Comparison of ENCODE assay signal across 27 mouse cellular contexts in the genomic region with DNA sequence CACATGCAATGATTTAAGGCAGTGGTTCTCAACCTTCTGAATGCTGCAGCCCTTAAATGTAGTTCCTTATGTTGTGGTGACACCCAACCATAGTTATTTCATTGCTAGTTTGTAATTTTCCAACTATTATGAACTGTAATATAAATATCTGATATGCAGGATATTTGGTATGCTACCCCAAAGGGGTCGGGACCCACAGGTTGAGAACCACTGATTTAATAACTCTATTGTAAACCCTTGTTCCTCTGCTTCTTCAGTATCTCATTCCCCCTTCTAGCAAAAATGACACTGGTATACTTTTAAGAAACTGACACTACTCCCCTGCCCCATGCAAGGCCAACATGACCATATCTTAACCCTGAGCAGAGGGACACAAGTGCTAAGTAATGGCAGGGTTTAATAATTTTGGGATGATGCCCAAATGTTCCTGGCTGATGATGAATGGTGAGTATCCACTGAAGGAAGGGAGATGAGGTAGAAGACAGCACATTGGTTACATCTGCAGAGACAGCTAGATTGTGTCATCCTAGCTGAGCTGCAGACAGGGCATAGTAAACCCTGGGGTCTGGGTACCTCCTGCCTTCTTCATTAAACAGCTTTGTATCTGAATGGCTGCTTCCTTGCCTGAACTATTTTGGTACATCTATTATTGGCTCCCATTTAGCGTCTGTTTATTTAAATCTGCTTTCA. TPM values are rescaled to one million over a fixed set of nuclear protein-coding genes. Genes with fewer than 3 reads are reported as not detected.
DNase-seq lines count a peak whose midpoint lies in the region; ATAC-seq and TF ChIP-seq lines count a peak whose summit lies in the region.
"Had no signal": no experiment of that assay in that cellular context is flagged by ENCODE, and none has a peak within 500 bp of the region (broad histone marks: within the 10 kb centered on the region; RNA-seq: fewer than 3 reads in every experiment).

No protein-coding gene starts in this region.

- peaks cover 21% of the 10 kb centered on the region for H3K4me1 ChIP-seq in hindbrain, embryonic 13.5 days (replicated peaks)
- H3K4me1 ChIP-seq in hindbrain, embryonic 12.5 days, result peaks cover 20% of the 10 kb centered on the region
- H3K4me1 ChIP-seq in midbrain, embryonic 12.5 days, result peaks cover 33% of the 10 kb centered on the region
- peaks cover 2% of the 10 kb centered on the region; the same call in 1 of the 2 replicates for H3K4me1 ChIP-seq in midbrain, postnatal 0 days (ENCODE audit: insufficient read depth, low read length)
- H3K4me1 ChIP-seq in forebrain, embryonic 13.5 days, result peaks cover 40% of the 10 kb centered on the region
- peaks cover 19% of the 10 kb centered on the region for H3K4me1 ChIP-seq in neural tube, embryonic 15.5 days
- H3K4me1 ChIP-seq: heart, embryonic 15.5 days had no signal

- H3K36me3 ChIP-seq in hindbrain, embryonic 13.5 days, result no peaks in the 10 kb centered on the region
- no peaks in the 10 kb centered on the region for H3K36me3 ChIP-seq in hindbrain, embryonic 12.5 days
- no peaks in the 10 kb centered on the region for H3K36me3 ChIP-seq in midbrain, embryonic 12.5 days
- H3K36me3 ChIP-seq in midbrain, postnatal 0 days (ENCODE audit: insufficient read depth, low read length), result no peaks in the 10 kb centered on the region
- H3K36me3 ChIP-seq in forebrain, embryonic 13.5 days (ENCODE audit: poor library complexity, severe bottlenecking), result no peaks in the 10 kb centered on the region
- no peaks in the 10 kb centered on the region for H3K36me3 ChIP-seq in neural tube, embryonic 15.5 days
- H3K36me3 ChIP-seq: heart, embryonic 15.5 days; kidney, embryonic 15.5 days had no signal

- no peak for DNase-seq in midbrain, postnatal 0 days (ENCODE audit: low spot score)
- no peak for DNase-seq in right cerebral cortex, postnatal 14 days
- DNase-seq: adrenal gland, postnatal 14 days; cerebellum, adult 11 months; gastrocnemius, postnatal 25 days; kidney, postnatal 4 days; left cerebral cortex, postnatal 4 days; liver; lung, postnatal 10 days; retina, postnatal 1 day; thymus, postnatal 25 days had no signal

- TF ChIP-seq CTCF in midbrain, postnatal 0 days (IDR thresholded peaks at IDR 0.05), result no peak

- no peak overlapping the region for H3K9ac ChIP-seq in hindbrain, embryonic 13.5 days
- no peak overlapping the region for H3K9ac ChIP-seq in hindbrain, embryonic 12.5 days
- H3K9ac ChIP-seq in midbrain, embryonic 12.5 days (replicated peaks), result no peak overlapping the region
- H3K9ac ChIP-seq in midbrain, postnatal 0 days (replicated peaks; ENCODE audit: low read length, poor library complexity, severe bottlenecking), result no peak overlapping the region
- H3K9ac ChIP-seq in forebrain, embryonic 13.5 days, result no peak overlapping the region
- H3K9ac ChIP-seq in neural tube, embryonic 15.5 days (replicated peaks), result no peak overlapping the region
- H3K9ac ChIP-seq: heart, embryonic 15.5 days; kidney, embryonic 15.5 days had no signal

- 67% methylated on average over 2 of the region's 2 CpGs for WGBS in hindbrain, embryonic 13.5 days
- WGBS in hindbrain, embryonic 12.5 days, result 67% methylated on average over 2 of the region's 2 CpGs
- 79% methylated on average over 2 of the region's 2 CpGs for WGBS in midbrain, embryonic 12.5 days
- 60% methylated on average over 2 of the region's 2 CpGs for WGBS in midbrain, postnatal 0 days
- WGBS in forebrain, embryonic 13.5 days, result 58% methylated on average over 2 of the region's 2 CpGs
- 54% methylated on average over 2 of the region's 2 CpGs for WGBS in neural tube, embryonic 15.5 days

- no peaks in the 10 kb centered on the region for H3K27me3 ChIP-seq in hindbrain, embryonic 13.5 days
- no peaks in the 10 kb centered on the region for H3K27me3 ChIP-seq in hindbrain, embryonic 12.5 days
- no peaks in the 10 kb centered on the region for H3K27me3 ChIP-seq in midbrain, embryonic 12.5 days
- H3K27me3 ChIP-seq in midbrain, postnatal 0 days (ENCODE audit: insufficient read depth, low read length), result no peaks in the 10 kb centered on the region
- H3K27me3 ChIP-seq in forebrain, embryonic 13.5 days, result no peaks in the 10 kb centered on the region
- no peaks in the 10 kb centered on the region for H3K27me3 ChIP-seq in neural tube, embryonic 15.5 days (replicated peaks)
- H3K27me3 ChIP-seq: heart, embryonic 15.5 days; kidney, embryonic 15.5 days had no signal

- H3K4me2 ChIP-seq in hindbrain, embryonic 13.5 days, result no peak overlapping the region
- H3K4me2 ChIP-seq in hindbrain, embryonic 12.5 days (replicated peaks), result no peak overlapping the region
- peak overlapping the region; percentile 37; the same call in 1 of the 2 replicates for H3K4me2 ChIP-seq in midbrain, embryonic 12.5 days (replicated peaks)
- H3K4me2 ChIP-seq in midbrain, postnatal 0 days (ENCODE audit: low read depth, low read length, poor library complexity, severe bottlenecking), result no peak overlapping the region
- 0 out of 2 replicates have a peak overlapping the region, but pooled peaks have one; percentile 48 for H3K4me2 ChIP-seq in forebrain, embryonic 13.5 days
- H3K4me2 ChIP-seq in neural tube, embryonic 15.5 days, result 0 out of 2 replicates have a peak overlapping the region, but pooled peaks have one; percentile 38
- H3K4me2 ChIP-seq: heart, embryonic 15.5 days; kidney, embryonic 15.5 days had no signal

- no peak overlapping the region for H3K4me3 ChIP-seq in hindbrain, embryonic 13.5 days
- no peak overlapping the region for H3K4me3 ChIP-seq in hindbrain, embryonic 12.5 days
- H3K4me3 ChIP-seq in midbrain, embryonic 12.5 days, result no peak overlapping the region
- no peak overlapping the region for H3K4me3 ChIP-seq in midbrain, postnatal 0 days (ENCODE audit: low read depth, low read length)
- no peak overlapping the region for H3K4me3 ChIP-seq in forebrain, embryonic 13.5 days
- no peak overlapping the region for H3K4me3 ChIP-seq in neural tube, embryonic 15.5 days (replicated peaks)
- H3K4me3 ChIP-seq: heart, embryonic 15.5 days; kidney, embryonic 15.5 days had no signal

- no peak overlapping the region for H3K27ac ChIP-seq in hindbrain, embryonic 13.5 days
- no peak overlapping the region for H3K27ac ChIP-seq in hindbrain, embryonic 12.5 days
- H3K27ac ChIP-seq in midbrain, embryonic 12.5 days (replicated peaks), result peak overlapping the region; percentile 82
- no peak overlapping the region for H3K27ac ChIP-seq in midbrain, postnatal 0 days (ENCODE audit: low read depth, low read length)
- H3K27ac ChIP-seq in forebrain, embryonic 13.5 days, result peak overlapping the region; percentile 84
- peak overlapping the region; percentile 66; the same call in 1 of the 2 replicates for H3K27ac ChIP-seq in neural tube, embryonic 15.5 days (replicated peaks)
- H3K27ac ChIP-seq: heart, embryonic 15.5 days; kidney, embryonic 15.5 days; stomach, postnatal 0 days had no signal

- H3K9me3 ChIP-seq in hindbrain, embryonic 13.5 days, result no peaks in the 10 kb centered on the region
- no peaks in the 10 kb centered on the region for H3K9me3 ChIP-seq in hindbrain, embryonic 12.5 days (replicated peaks)
- no peaks in the 10 kb centered on the region for H3K9me3 ChIP-seq in midbrain, embryonic 12.5 days
- no peaks in the 10 kb centered on the region for H3K9me3 ChIP-seq in midbrain, postnatal 0 days (ENCODE audit: low read length)
- H3K9me3 ChIP-seq in forebrain, embryonic 13.5 days (replicated peaks), result no peaks in the 10 kb centered on the region
- H3K9me3 ChIP-seq in neural tube, embryonic 15.5 days (replicated peaks), result no peaks in the 10 kb centered on the region
- H3K9me3 ChIP-seq: heart, embryonic 15.5 days; kidney, embryonic 15.5 days had no signal

- ATAC-seq in hindbrain, embryonic 13.5 days (ENCODE audit: low FRiP score), result 0 out of 2 replicates have a peak, but pooled peaks have one; percentile 17
- no peak for ATAC-seq in hindbrain, embryonic 12.5 days (ENCODE audit: low FRiP score)
- no peak for ATAC-seq in midbrain, embryonic 12.5 days (ENCODE audit: low FRiP score, low read depth)
- no peak for ATAC-seq in midbrain, postnatal 0 days (ENCODE audit: low FRiP score)
- peak; percentile 37 for ATAC-seq in forebrain, embryonic 13.5 days
- ATAC-seq in neural tube, embryonic 15.5 days (ENCODE audit: low FRiP score), result 0 out of 2 replicates have a peak, but pooled peaks have one; percentile 23
- ATAC-seq: CD4-positive, CD25-positive, alpha-beta regulatory T cell, adult 4 months; intestine, embryonic 16.5 days had no signal

RNA-seq across cellular contexts. Expression of gene Ascl1, which starts 47.2 kb away (rescaled TPM):
- 15.1 and 15.7 TPM in 2 replicates for polyA plus RNA-seq in hindbrain, embryonic 13.5 days (2015; fragmentation: Nextera tagmentation; extraction: Ambion mirVana)
- polyA plus RNA-seq in hindbrain, embryonic 12.5 days (2016; fragmentation: Nextera tagmentation; extraction: Ambion mirVana), result 46.1 and 49.1 TPM in 2 replicates
- polyA plus RNA-seq in midbrain, embryonic 12.5 days (2016; fragmentation: Nextera tagmentation; extraction: Ambion mirVana), result 113 and 124 TPM in 2 replicates
- total RNA-seq in midbrain, postnatal 0 days (2014; rRNA removed), result 9.2 and 16.3 TPM in 2 replicates
- 2.5 and 2.8 TPM in 2 replicates for polyA plus RNA-seq in midbrain, postnatal 0 days (2015; fragmentation: Nextera tagmentation; extraction: Ambion mirVana)
- polyA plus RNA-seq in forebrain, embryonic 13.5 days (2015; fragmentation: Nextera tagmentation; extraction: Ambion mirVana), result 32.1 and 33.9 TPM in 2 replicates
- 5.2 and 7.4 TPM in 2 replicates for polyA plus RNA-seq in neural tube, embryonic 15.5 days (2015; fragmentation: Nextera tagmentation; extraction: Ambion mirVana)
- total RNA-seq: gastrocnemius, postnatal 25 days; heart, adult 8-10 months; hematopoietic stem cell, adult 5-6 weeks; megakaryocyte progenitor cell, adult 5-6 weeks; MEL; neutrophil, adult 5-6 weeks had no signal
- polyA plus RNA-seq: CD4-positive, CD25-positive, alpha-beta regulatory T cell, adult 4 months; liver, embryonic 16.5 days had no signal

Comparison
In these comparisons a context has a peak if more than half of its experiments do, and no peak if none do; other contexts are left out.
1. ATAC-seq: peak in hindbrain, embryonic 13.5 days (single experiment), forebrain, embryonic 13.5 days (single experiment) and neural tube, embryonic 15.5 days (single experiment); none in hindbrain, embryonic 12.5 days (single experiment), midbrain, embryonic 12.5 days (single experiment) and midbrain, postnatal 0 days (single experiment).
2. H3K27ac ChIP-seq: peak in midbrain, embryonic 12.5 days (single experiment), forebrain, embryonic 13.5 days (single experiment) and neural tube, embryonic 15.5 days (single experiment); none in hindbrain, embryonic 13.5 days (single experiment), hindbrain, embryonic 12.5 days (single experiment) and midbrain, postnatal 0 days (single experiment).
3. H3K4me2 ChIP-seq: peak in midbrain, embryonic 12.5 days (single experiment), forebrain, embryonic 13.5 days (single experiment) and neural tube, embryonic 15.5 days (single experiment); none in hindbrain, embryonic 13.5 days (single experiment), hindbrain, embryonic 12.5 days (single experiment) and midbrain, postnatal 0 days (single experiment).